ENCODE assay signal across 15 mouse cellular contexts in the genomic region with DNA sequence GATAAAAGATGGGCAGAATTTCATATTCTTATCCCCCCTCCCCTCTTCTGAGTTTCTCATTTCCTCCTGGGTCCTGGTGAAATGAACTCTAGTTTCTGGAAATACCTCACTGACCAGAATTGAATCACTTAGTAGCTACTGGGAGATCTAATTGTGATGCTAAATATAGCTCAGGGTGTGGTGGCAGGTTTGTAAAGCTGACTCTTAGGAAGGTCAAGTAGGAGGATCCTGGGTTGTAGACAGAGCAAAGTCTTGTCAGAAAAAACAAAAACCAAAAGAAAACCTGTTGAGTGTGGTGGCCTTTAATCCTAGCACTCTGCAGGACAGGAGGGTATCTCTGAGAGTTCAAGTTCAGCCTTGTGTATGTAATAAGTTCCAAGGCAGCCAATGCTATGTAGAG. TPM values are rescaled to one million over a fixed set of nuclear protein-coding genes. Genes with fewer than 3 reads are reported as not detected.
DNase-seq lines count a peak whose midpoint lies in the region; ATAC-seq and TF ChIP-seq lines count a peak whose summit lies in the region.
"Had no signal": no experiment of that assay in that cellular context is flagged by ENCODE, and none has a peak within 500 bp of the region (broad histone marks: within the 10 kb centered on the region; RNA-seq: fewer than 3 reads in every experiment).

No protein-coding gene starts in this region.

- TF ChIP-seq EP300 in liver, embryonic 14.5 days (IDR thresholded peaks at IDR 0.05; ENCODE audit: low read depth): no peak

- DNase-seq in heart, adult 9 months (ENCODE audit: low spot score in 2 of 2): no peak
- DNase-seq in A20 (ENCODE audit: low read depth, low spot score) (peak; percentile 10), R1 (ENCODE audit: low read depth, low spot score) (peak; percentile 97)
- DNase-seq in liver, embryonic 14.5 days (ENCODE audit: low read depth in 3 of 3, low spot score in 3 of 3): no peak
- DNase-seq in cerebellum, postnatal 25 days: no peak
- DNase-seq in lung, postnatal 36 days: no peak
- DNase-seq: cerebellum, adult 9-10 months; kidney, postnatal 14 days; layer of hippocampus, postnatal 36 days; lung, postnatal 4 days; right cerebral cortex, postnatal 25 days had no signal

- H3K9ac ChIP-seq in heart, embryonic 15.5 days: no peak overlapping the region
- H3K9ac ChIP-seq in liver, embryonic 14.5 days (replicated peaks): peak overlapping the region; percentile 73
- H3K9ac ChIP-seq: forebrain, embryonic 13.5 days; limb, embryonic 12.5 days had no signal

- H3K36me3 ChIP-seq in heart, embryonic 15.5 days: no peaks in the 10 kb centered on the region
- H3K36me3 ChIP-seq in liver, embryonic 14.5 days (replicated peaks; ENCODE audit: control insufficient read depth, insufficient read depth, low read depth): no peaks in the 10 kb centered on the region
- H3K36me3 ChIP-seq: limb, embryonic 12.5 days had no signal

- peak overlapping the region; percentile 9; the same call in 1 of the 2 replicates for H3K27ac ChIP-seq in heart, embryonic 15.5 days
- H3K27ac ChIP-seq in liver, embryonic 14.5 days: peak overlapping the region; percentile 87
- H3K27ac ChIP-seq: forebrain, embryonic 13.5 days; limb, embryonic 12.5 days had no signal

- H3K4me2 ChIP-seq in heart, embryonic 15.5 days: 0 out of 2 replicates have a peak overlapping the region, but pooled peaks have one; percentile 8
- H3K4me2 ChIP-seq in liver, embryonic 14.5 days (ENCODE audit: low read depth): peak overlapping the region; percentile 94
- H3K4me2 ChIP-seq: forebrain, embryonic 13.5 days; limb, embryonic 12.5 days had no signal

- no peaks in the 10 kb centered on the region for H3K27me3 ChIP-seq in heart, embryonic 15.5 days
- H3K27me3 ChIP-seq in liver, embryonic 14.5 days (ENCODE audit: control insufficient read depth, insufficient read depth, low read length): no peaks in the 10 kb centered on the region
- H3K27me3 ChIP-seq: forebrain, embryonic 13.5 days; limb, embryonic 12.5 days had no signal

- TF ChIP-seq CTCF in liver, embryonic 14.5 days (IDR thresholded peaks at IDR 0.05; ENCODE audit: low read depth): no peak

- peaks cover 28% of the 10 kb centered on the region for H3K4me1 ChIP-seq in heart, embryonic 15.5 days (replicated peaks)
- peaks cover 16 to 24% of the 10 kb centered on the region in 2 experiments for H3K4me1 ChIP-seq in liver, embryonic 14.5 days (replicated peaks; ENCODE audit: control insufficient read depth in 2 of 2, insufficient read depth in 2 of 2, low read length in 1 of 2)

- no peaks in the 10 kb centered on the region for H3K9me3 ChIP-seq in heart, embryonic 15.5 days (replicated peaks)
- no peaks in the 10 kb centered on the region for H3K9me3 ChIP-seq in liver, embryonic 14.5 days (ENCODE audit: control insufficient read depth, low read length)
- H3K9me3 ChIP-seq: forebrain, embryonic 13.5 days; limb, embryonic 12.5 days had no signal

- no peak overlapping the region for H3K4me3 ChIP-seq in heart, embryonic 15.5 days
- peak overlapping the region in 1 of 2 experiments; percentile 36; a peak in 2 of 4 replicates for H3K4me3 ChIP-seq in liver, embryonic 14.5 days (ENCODE audit: insufficient read depth in 1 of 2, low read depth in 2 of 2, low read length in 2 of 2)
- H3K4me3 ChIP-seq: forebrain, embryonic 13.5 days; limb, embryonic 12.5 days had no signal

- no peak for ATAC-seq in heart, embryonic 15.5 days (replicated peaks; ENCODE audit: insufficient number of reproducible peaks, insufficient read depth, low FRiP score, low read depth)
- no peak for ATAC-seq in liver, embryonic 14.5 days (ENCODE audit: insufficient read depth)
- ATAC-seq: forebrain, embryonic 13.5 days had no signal

RNA-seq across cellular contexts. Expression of a gene that starts 3.4 kb away (rescaled TPM):
- polyA plus RNA-seq in heart, embryonic 15.5 days (2015; fragmentation: Nextera tagmentation; extraction: Ambion mirVana): 2.0 and 4.1 TPM in 2 replicates
- 48.5 and 88.2 TPM in 2 replicates for polyA plus RNA-seq in liver, embryonic 14.5 days (2012; rRNA removed)
- 3.6 and 5.7 TPM in 2 replicates for polyA plus RNA-seq in liver, embryonic 14.5 days (2014; fragmentation: Nextera tagmentation; extraction: Ambion mirVana)
- polyA plus RNA-seq: midbrain, postnatal 0 days had no signal

RNA-seq across cellular contexts. Expression of a gene that starts 3.4 kb away (rescaled TPM):
- 38.8 and 41.2 TPM in 2 replicates for polyA plus RNA-seq in heart, embryonic 15.5 days (2015; fragmentation: Nextera tagmentation; extraction: Ambion mirVana)
- polyA plus RNA-seq in liver, embryonic 14.5 days (2012; rRNA removed): 37.4 and 46.8 TPM in 2 replicates
- 72.5 and 86.6 TPM in 2 replicates for polyA plus RNA-seq in liver, embryonic 14.5 days (2014; fragmentation: Nextera tagmentation; extraction: Ambion mirVana)

RNA-seq across cellular contexts. Expression of a gene that starts 4.5 kb away (rescaled TPM):
- 1.2 and 1.9 TPM in 2 replicates for polyA plus RNA-seq in heart, embryonic 15.5 days (2015; fragmentation: Nextera tagmentation; extraction: Ambion mirVana)
- 20.0 and 34.0 TPM in 2 replicates for polyA plus RNA-seq in liver, embryonic 14.5 days (2012; rRNA removed)
- polyA plus RNA-seq in liver, embryonic 14.5 days (2014; fragmentation: Nextera tagmentation; extraction: Ambion mirVana): 2.6 and 3.5 TPM in 2 replicates
- polyA plus RNA-seq: midbrain, postnatal 0 days had no signal

RNA-seq across cellular contexts. Expression of a gene that starts 8.9 kb away (rescaled TPM):
- 15.3 and 20.4 TPM in 2 replicates for polyA plus RNA-seq in heart, embryonic 15.5 days (2015; fragmentation: Nextera tagmentation; extraction: Ambion mirVana)
- 45.2 and 45.3 TPM in 2 replicates for polyA plus RNA-seq in liver, embryonic 14.5 days (2012; rRNA removed)
- polyA plus RNA-seq in liver, embryonic 14.5 days (2014; fragmentation: Nextera tagmentation; extraction: Ambion mirVana): 70.4 and 74.8 TPM in 2 replicates

RNA-seq across cellular contexts. Expression of a gene that starts 10.1 kb away (rescaled TPM):
- 3.1 and 4.7 TPM in 2 replicates for polyA plus RNA-seq in heart, embryonic 15.5 days (2015; fragmentation: Nextera tagmentation; extraction: Ambion mirVana)
- 40.0 and 45.7 TPM in 2 replicates for polyA plus RNA-seq in liver, embryonic 14.5 days (2012; rRNA removed)
- polyA plus RNA-seq in liver, embryonic 14.5 days (2014; fragmentation: Nextera tagmentation; extraction: Ambion mirVana): 8.9 and 11.4 TPM in 2 replicates

Comparison
In these comparisons a context has a peak if more than half of its experiments do, and no peak if none do; other contexts are left out.
1. DNase-seq: peak in A20 (single experiment) and R1 (single experiment); none in heart, adult 9 months (0 of 2), liver, embryonic 14.5 days (0 of 3), cerebellum, postnatal 25 days (0 of 2) and lung, postnatal 36 days (single experiment).